Mouse (Mus musculus) embryonic facial prominence, embryonic 14.5 days (tissue): ENCODE data around the gene Flot2. TPM values are rescaled to one million over a fixed set of nuclear protein-coding genes. Genes with fewer than 3 reads are reported as not detected.

ENCODE experiments used
- ATAC-seq: fragments of 200-750 bp; cut with Nextera tagmentation; 2 replicates; pipeline ENCODE4 v1.8.0; 2017; ENCODE audit warnings: low read depth, moderate number of reproducible peaks, moderate TSS enrichment
- DNase-seq: peaks from one replicate; pipeline ENCODE4 v3.0.0-alpha.2; 2015; ENCODE audit warnings: low spot score
- H3K27ac ChIP-seq: fragments of 300-500 bp; sonication (generic); replicated peaks from 2 replicates; pipeline ENCODE4 v1.5.1; 2014; ENCODE audit warnings: low read depth, mild to moderate bottlenecking, low read length, moderate library complexity
- H3K27me3 ChIP-seq: fragments of 300-500 bp; sonication (generic); replicated peaks from 2 replicates; pipeline ENCODE4 v1.6.1; 2014; ENCODE audit warnings: low read length; ENCODE audit not compliant: control insufficient read depth, insufficient read depth
- H3K36me3 ChIP-seq: fragments of 300-500 bp; sonication (generic); 2 replicates; pipeline ENCODE4 v1.6.1; 2014; ENCODE audit warnings: low read length, mixed read lengths; ENCODE audit not compliant: control insufficient read depth, insufficient read depth
- H3K4me1 ChIP-seq: fragments of 300-500 bp; sonication (generic); 2 replicates; pipeline ENCODE4 v1.6.1; 2014; ENCODE audit warnings: antibody characterized with exemption, low read length; ENCODE audit not compliant: control insufficient read depth, insufficient read depth
- H3K4me2 ChIP-seq: fragments of 300-500 bp; sonication (generic); 2 replicates; pipeline ENCODE4 v1.6.1; 2014; ENCODE audit warnings: low read depth, mild to moderate bottlenecking, low read length, moderate library complexity, mixed read lengths
- H3K4me3 ChIP-seq: fragments of 300-500 bp; sonication (generic); 2 replicates; pipeline ENCODE4 v1.5.1; 2014; ENCODE audit warnings: low read depth, mild to moderate bottlenecking, low read length
- H3K9ac ChIP-seq: fragments of 300-500 bp; sonication (generic); 2 replicates; pipeline ENCODE4 v1.6.1; 2014; ENCODE audit warnings: low read depth, mild to moderate bottlenecking, low read length, moderate library complexity, mixed read lengths
- H3K9me3 ChIP-seq: fragments of 300-500 bp; sonication (generic); 2 replicates; pipeline ENCODE4 v1.6.1; 2016; ENCODE audit warnings: low read length; ENCODE audit not compliant: control insufficient read depth
- WGBS: fragments of 180-500 bp; shearing (Covaris S2); extraction: QIAGEN DNeasy Blood & Tissue Kit; methylation state at CpG from one replicate; pipeline ENCODE4 v1.1.7; 2014; 5-methylcytosine and 5-hydroxymethylcytosine counted together
- polyA plus RNA-seq: library from polyadenylated mRNA; unstranded; fragments of >200 nt; fragmentation: Nextera tagmentation; extraction: Ambion mirVana; gene quantifications from 2 replicates; pipeline ENCODE4 v1.2.1, GENCODE M21; 2014

The Flot2 gene
- polyA plus RNA-seq, 1 experiment from 2014 or later: 59.9 TPM

GRCm38 (mm10) chr11:78086925-78087479 lies 49.3 kb downstream of the Flot2 start:
- H3K4me1 ChIP-seq: no peaks in the 10 kb centered on the region
- H3K27ac ChIP-seq: no peak overlapping the region
- H3K9ac ChIP-seq: no peak overlapping the region
- H3K4me2 ChIP-seq: no peak overlapping the region
- no peaks in the 10 kb centered on the region for H3K36me3 ChIP-seq
- ATAC-seq: no peak
- no peak for DNase-seq
- WGBS: 72% methylated on average over 4 of the region's 4 CpGs
- no peaks in the 10 kb centered on the region for H3K9me3 ChIP-seq
- no peaks in the 10 kb centered on the region for H3K27me3 ChIP-seq
- H3K4me3 ChIP-seq: no peak overlapping the region

- Histone ChIP-seq H3K27me3 (no peaks in the 10 kb centered on the region), H3K4me3 (no peak overlapping the region), H3K4me1 (no peaks in the 10 kb centered on the region), H3K36me3 (no peaks in the 10 kb centered on the region), H3K9ac (no peak overlapping the region), H3K27ac (no peak overlapping the region), H3K9me3 (no peaks in the 10 kb centered on the region), H3K4me2 (no peak overlapping the region)
- ATAC-seq (no peak), DNase-seq (no peak)
- 84% methylated on average over 5 of the region's 5 CpGs for WGBS
Measured at GRCm38 (mm10) chr11:78087756-78088281, 50.1 kb downstream of the Flot2 start.

- Histone ChIP-seq H3K9ac (peak overlapping the region; percentile 81), H3K4me3 (peak overlapping the region; percentile 62), H3K9me3 (no peaks in the 10 kb centered on the region), H3K4me1 (peaks cover 7% of the 10 kb centered on the region; the same call in 1 of the 2 replicates), H3K4me2 (peak overlapping the region; percentile 74), H3K27me3 (no peaks in the 10 kb centered on the region), H3K27ac (peak overlapping the region; percentile 61), H3K36me3 (no peaks in the 10 kb centered on the region)
- WGBS: 52% methylated on average over 11 of the region's 11 CpGs
- DNase-seq (no peak), ATAC-seq (no peak)
Measured at GRCm38 (mm10) chr11:78094137-78094503, 56.4 kb downstream of the Flot2 start.

GRCm38 (mm10) chr11:78094504-78095143 lies 56.9 kb downstream of the Flot2 start, which contains the start of gene Fam222b:
Fam222b (plus strand) TSS chr11:78094660.
- ATAC-seq: peak; percentile 98
- H3K36me3 ChIP-seq: no peaks in the 10 kb centered on the region
- under 1% methylated on average over 38 of the region's 38 CpGs for WGBS
- H3K27ac ChIP-seq: peak within 1 kb of the TSS; percentile 61
- H3K27me3 ChIP-seq: no peaks in the 10 kb centered on the region
- H3K9me3 ChIP-seq: no peaks in the 10 kb centered on the region
- DNase-seq: peak; percentile 94
- H3K4me2 ChIP-seq: peak within 1 kb of the TSS; percentile 74
- peaks cover 7% of the 10 kb centered on the region; the same call in 1 of the 2 replicates for H3K4me1 ChIP-seq
- peak within 1 kb of the TSS; percentile 81 for H3K9ac ChIP-seq
- H3K4me3 ChIP-seq: peak within 1 kb of the TSS; percentile 62

- ATAC-seq: no peak
- Histone ChIP-seq H3K4me1 (peaks cover 7% of the 10 kb centered on the region; the same call in 1 of the 2 replicates), H3K4me2 (peak overlapping the region; percentile 74), H3K27me3 (no peaks in the 10 kb centered on the region), H3K4me3 (peak overlapping the region; percentile 62), H3K27ac (no peak overlapping the region), H3K9me3 (no peaks in the 10 kb centered on the region), H3K36me3 (no peaks in the 10 kb centered on the region), H3K9ac (peak overlapping the region; percentile 81)
- no peak for DNase-seq
- 22% methylated on average over 5 of the region's 5 CpGs for WGBS
Measured at GRCm38 (mm10) chr11:78095144-78095516, 57.4 kb downstream of the Flot2 start.

- Histone ChIP-seq H3K27me3 (no peaks in the 10 kb centered on the region), H3K36me3 (no peaks in the 10 kb centered on the region), H3K4me2 (peak overlapping the region; percentile 31), H3K4me3 (no peak overlapping the region), H3K9ac (peak overlapping the region; percentile 7; the same call in 1 of the 2 replicates), H3K4me1 (peaks cover 7% of the 10 kb centered on the region; the same call in 1 of the 2 replicates), H3K9me3 (no peaks in the 10 kb centered on the region), H3K27ac (no peak overlapping the region)
- no peak for DNase-seq
- 38% methylated on average over 3 of the region's 3 CpGs for WGBS
- ATAC-seq: no peak
Measured at GRCm38 (mm10) chr11:78097077-78097476, 59.3 kb downstream of the Flot2 start.

GRCm38 (mm10) chr11:78100746-78101145 lies 63.0 kb downstream of the Flot2 start:
- Histone ChIP-seq H3K9me3 (no peaks in the 10 kb centered on the region), H3K36me3 (peaks cover under 1% of the 10 kb centered on the region; the same call in 1 of the 2 replicates), H3K4me3 (no peak overlapping the region), H3K9ac (no peak overlapping the region), H3K4me1 (peaks cover 2% of the 10 kb centered on the region; the same call in 1 of the 2 replicates), H3K4me2 (no peak overlapping the region), H3K27me3 (no peaks in the 10 kb centered on the region), H3K27ac (no peak overlapping the region)
- 90% methylated on average over 11 of the region's 11 CpGs for WGBS
- DNase-seq (no peak), ATAC-seq (no peak)

GRCm38 (mm10) chr11:78102142-78102541 lies 64.4 kb downstream of the Flot2 start:
- H3K4me2 ChIP-seq: no peak overlapping the region
- no peak for ATAC-seq
- WGBS: 86% methylated on average over 5 of the region's 5 CpGs
- no peak for DNase-seq
- no peaks in the 10 kb centered on the region for H3K9me3 ChIP-seq
- no peaks in the 10 kb centered on the region for H3K4me1 ChIP-seq
- H3K4me3 ChIP-seq: no peak overlapping the region
- no peaks in the 10 kb centered on the region for H3K27me3 ChIP-seq
- no peak overlapping the region for H3K9ac ChIP-seq
- H3K27ac ChIP-seq: no peak overlapping the region
- H3K36me3 ChIP-seq: peaks cover 4% of the 10 kb centered on the region; the same call in 1 of the 2 replicates
